Mouse (Mus musculus): ENCODE data around the gene Git2.

- no peak for TF ChIP-seq MAFK (IDR thresholded peaks at IDR 0.05; ENCODE audit: insufficient read depth, low read depth, low read length)
- TF ChIP-seq ZC3H11A (IDR thresholded peaks at IDR 0.05; ENCODE audit: borderline replicate concordance, low read depth, low read length): no peak
- TF ChIP-seq CHD2 (IDR thresholded peaks at IDR 0.05; ENCODE audit: low read depth, low read length): no peak
Observed at GRCm38 (mm10) chr5:114737090-114737887, 38.0 kb downstream of the Git2 start.

All from ES-E14 (cell line).